Mouse (Mus musculus): ENCODE measurements around the gene March2. TPM values are rescaled to one million over a fixed set of nuclear protein-coding genes. Genes with fewer than 3 reads are reported as not detected.

March2 gene
- polyA plus RNA-seq, 1 experiment from 2014 or later, result 39.4 TPM

DNA sequence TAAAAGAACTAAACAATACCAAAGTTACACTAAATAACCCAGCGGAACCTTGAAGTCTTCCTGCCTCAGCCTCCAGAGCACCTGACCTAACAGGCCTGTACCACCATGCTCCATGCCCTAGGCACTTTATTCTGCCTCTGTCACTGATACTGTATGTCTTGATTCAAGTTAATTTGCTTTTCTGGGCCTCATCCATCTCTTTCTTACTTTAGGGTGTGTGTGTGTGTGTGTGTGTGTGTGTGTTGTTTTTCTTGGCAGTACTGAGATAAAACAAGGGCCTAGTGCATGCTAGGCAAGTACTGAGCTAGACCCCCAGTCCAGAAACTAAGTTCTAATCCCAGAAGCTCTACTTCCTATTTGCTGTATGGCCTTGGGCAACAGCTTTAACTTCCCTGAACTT lies 1.2 kb downstream of the March2 start:
- Histone ChIP-seq H3K4me2 (0 out of 2 replicates have a peak overlapping the region, but pooled peaks have one; percentile 76), H3K9ac (replicated peaks) (no peak overlapping the region), H3K27ac (no peak overlapping the region), H3K9me3 (no peaks in the 10 kb centered on the region), H3K27me3 (no peaks in the 10 kb centered on the region), H3K4me3 (replicated peaks) (0 out of 2 replicates have a peak overlapping the region, but pooled peaks have one; percentile 9), H3K4me1 (replicated peaks) (peaks cover 4% of the 10 kb centered on the region; the same call in 1 of the 2 replicates), H3K36me3 (no peaks in the 10 kb centered on the region)
- WGBS, result 100% methylated on average over 1 of the region's 1 CpGs
- ATAC-seq (ENCODE audit: insufficient number of reproducible peaks, insufficient read depth, low FRiP score, low TSS enrichment, low read depth), result no peak

- Histone ChIP-seq H3K27ac (no peak overlapping the region), H3K9ac (replicated peaks) (no peak overlapping the region), H3K36me3 (peaks cover 3% of the 10 kb centered on the region; the same call in 1 of the 2 replicates), H3K27me3 (no peaks in the 10 kb centered on the region), H3K4me2 (no peak overlapping the region), H3K4me1 (replicated peaks) (peaks cover 4% of the 10 kb centered on the region; the same call in 1 of the 2 replicates), H3K4me3 (replicated peaks) (no peak overlapping the region), H3K9me3 (0 out of 2 replicates have a peak, but pooled peaks cover 3% of the 10 kb centered on the region)
- 90% methylated on average over 1 of the region's 1 CpGs for WGBS
- ATAC-seq (ENCODE audit: insufficient number of reproducible peaks, insufficient read depth, low FRiP score, low TSS enrichment, low read depth), result no peak
Observed at GRCm38 (mm10) chr17:33714779-33715178, 3.7 kb downstream of the March2 start.

DNA sequence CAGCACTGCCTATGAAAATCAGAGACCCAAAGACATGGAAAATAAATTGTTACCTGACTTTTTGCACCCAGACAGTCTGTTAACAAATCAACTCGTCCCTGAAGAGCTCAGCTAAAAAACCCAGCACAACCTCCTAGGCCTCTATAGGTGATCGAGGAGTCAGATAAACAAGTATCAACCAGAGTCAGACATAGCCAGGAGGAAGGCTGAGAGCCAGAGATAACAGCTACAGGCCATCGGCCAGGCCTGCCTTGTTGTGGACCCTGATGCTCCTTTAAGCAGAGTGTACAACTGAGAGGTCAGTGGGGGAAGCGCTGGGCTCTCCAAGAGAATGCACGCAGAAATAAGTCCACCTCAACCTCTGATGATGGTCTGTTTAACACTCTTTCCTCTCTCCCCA lies 5.2 kb downstream of the March2 start:
- ATAC-seq (ENCODE audit: insufficient number of reproducible peaks, insufficient read depth, low FRiP score, low TSS enrichment, low read depth), result no peak
- H3K4me2 ChIP-seq, result no peak overlapping the region

GRCm38 (mm10) chr17:33709834-33710233 lies 8.6 kb downstream of the March2 start:
- no peak overlapping the region for H3K27ac ChIP-seq
- no peak overlapping the region for H3K4me2 ChIP-seq
- H3K9me3 ChIP-seq, result 0 out of 2 replicates have a peak, but pooled peaks cover 3% of the 10 kb centered on the region
- no peaks in the 10 kb centered on the region for H3K27me3 ChIP-seq
- no peaks in the 10 kb centered on the region for H3K4me1 ChIP-seq (replicated peaks)
- ATAC-seq (ENCODE audit: insufficient number of reproducible peaks, insufficient read depth, low FRiP score, low TSS enrichment, low read depth), result no peak
- H3K9ac ChIP-seq (replicated peaks), result no peak overlapping the region
- H3K36me3 ChIP-seq, result peaks cover 43% of the 10 kb centered on the region
- 86% methylated on average over 3 of the region's 3 CpGs for WGBS
- H3K4me3 ChIP-seq (replicated peaks), result no peak overlapping the region

More for the DNA sequence above, 5.2 kb downstream of the March2 start:
- 81% methylated on average over 5 of the region's 5 CpGs for WGBS
- Histone ChIP-seq H3K27me3 (no peaks in the 10 kb centered on the region), H3K9me3 (0 out of 2 replicates have a peak, but pooled peaks cover 3% of the 10 kb centered on the region), H3K27ac (no peak overlapping the region), H3K36me3 (peaks cover 17% of the 10 kb centered on the region), H3K4me3 (replicated peaks) (no peak overlapping the region), H3K4me1 (replicated peaks) (peaks cover 4% of the 10 kb centered on the region; the same call in 1 of the 2 replicates), H3K9ac (replicated peaks) (no peak overlapping the region)

GRCm38 (mm10) chr17:33703091-33703490 lies 15.4 kb downstream of the March2 start:
- H3K4me2 ChIP-seq, result no peak overlapping the region
- no peak overlapping the region for H3K9ac ChIP-seq (replicated peaks)
- no peak for ATAC-seq (ENCODE audit: insufficient number of reproducible peaks, insufficient read depth, low FRiP score, low TSS enrichment, low read depth)
- no peak overlapping the region for H3K4me3 ChIP-seq (replicated peaks)
- H3K4me1 ChIP-seq (replicated peaks), result no peaks in the 10 kb centered on the region
- peaks cover 49% of the 10 kb centered on the region for H3K36me3 ChIP-seq
- H3K27ac ChIP-seq, result no peak overlapping the region
- WGBS, result 85% methylated on average over 9 of the region's 9 CpGs
- H3K9me3 ChIP-seq, result no peaks in the 10 kb centered on the region
- no peaks in the 10 kb centered on the region for H3K27me3 ChIP-seq

- H3K27me3 ChIP-seq, result no peaks in the 10 kb centered on the region
- no peaks in the 10 kb centered on the region for H3K9me3 ChIP-seq
- no peak overlapping the region for H3K27ac ChIP-seq
- no peak overlapping the region for H3K9ac ChIP-seq (replicated peaks)
- peaks cover 51% of the 10 kb centered on the region for H3K36me3 ChIP-seq
- no peak overlapping the region for H3K4me2 ChIP-seq
- H3K4me3 ChIP-seq (replicated peaks), result no peak overlapping the region
- ATAC-seq (ENCODE audit: insufficient number of reproducible peaks, insufficient read depth, low FRiP score, low TSS enrichment, low read depth), result no peak
- 77% methylated on average over 1 of the region's 1 CpGs for WGBS
- no peaks in the 10 kb centered on the region for H3K4me1 ChIP-seq (replicated peaks)
Observed at GRCm38 (mm10) chr17:33702178-33702577, 16.3 kb downstream of the March2 start.

DNA sequence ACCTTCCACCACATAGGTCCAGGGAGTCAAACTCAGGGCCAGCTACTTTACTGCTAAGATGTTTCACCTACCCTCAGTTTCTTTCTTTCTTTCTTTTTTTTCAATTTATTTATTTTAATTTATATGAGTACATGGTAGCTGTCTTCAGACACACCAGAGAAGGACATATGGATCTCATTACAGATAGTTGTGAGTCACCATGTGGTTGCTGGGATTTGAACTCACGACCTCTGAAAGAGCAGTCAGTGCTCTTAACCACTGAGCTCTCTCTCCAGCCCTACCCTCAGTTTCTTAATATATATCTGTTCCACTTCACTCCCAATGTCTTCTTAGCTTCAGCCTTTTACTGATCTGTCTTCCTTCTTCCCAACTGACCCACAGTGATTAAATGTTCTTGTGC lies 23.0 kb downstream of the March2 start:
- no peak for ATAC-seq (ENCODE audit: insufficient number of reproducible peaks, insufficient read depth, low FRiP score, low TSS enrichment, low read depth)
- H3K4me2 ChIP-seq, result no peak overlapping the region
- 72% methylated on average over 1 of the region's 1 CpGs for WGBS
- peaks cover 54% of the 10 kb centered on the region for H3K36me3 ChIP-seq
- H3K27ac ChIP-seq, result no peak overlapping the region
- H3K9me3 ChIP-seq, result no peaks in the 10 kb centered on the region
- no peaks in the 10 kb centered on the region for H3K4me1 ChIP-seq (replicated peaks)
- no peak overlapping the region for H3K4me3 ChIP-seq (replicated peaks)
- H3K27me3 ChIP-seq, result no peaks in the 10 kb centered on the region
- H3K9ac ChIP-seq (replicated peaks), result no peak overlapping the region

DNA sequence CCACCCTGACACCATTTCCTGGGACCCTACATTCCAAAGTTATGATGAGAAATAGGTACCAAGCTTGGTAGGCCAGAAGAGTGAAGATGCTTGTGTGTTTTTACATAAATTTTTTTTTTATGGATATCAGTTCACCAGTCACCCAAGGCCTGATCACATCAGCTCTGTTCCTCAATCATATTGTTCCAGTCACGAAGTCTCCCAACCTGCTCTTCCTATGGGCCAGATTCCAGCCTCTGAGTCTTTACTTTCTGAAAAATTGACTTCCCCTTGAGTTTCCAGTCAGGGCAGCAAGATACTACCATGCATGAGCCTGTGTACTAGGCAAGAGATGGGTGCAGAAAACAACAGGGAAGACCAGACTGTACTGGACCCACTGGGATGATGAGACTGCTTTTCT lies 31.7 kb downstream of the March2 start, which contains the start of gene Hnrnpm:
TSS of gene Hnrnpm (minus strand) at position 101 of the 400 bp plus-strand sequence.
- Histone ChIP-seq H3K9me3 (no peaks in the 10 kb centered on the region), H3K9ac (replicated peaks) (0 out of 2 replicates have a peak within 1 kb of the TSS, but pooled peaks have one; percentile 99), H3K4me2 (peak within 1 kb of the TSS; percentile 92), H3K4me1 (replicated peaks) (peaks cover 27% of the 10 kb centered on the region), H3K27me3 (no peaks in the 10 kb centered on the region), H3K36me3 (peaks cover 25% of the 10 kb centered on the region), H3K27ac (peak within 1 kb of the TSS; percentile 95; the same call in 1 of the 2 replicates), H3K4me3 (replicated peaks) (peak within 1 kb of the TSS; percentile 89)
- no peak for ATAC-seq (ENCODE audit: insufficient number of reproducible peaks, insufficient read depth, low FRiP score, low TSS enrichment, low read depth)
- WGBS, result 86% methylated on average over 1 of the region's 1 CpGs

DNA sequence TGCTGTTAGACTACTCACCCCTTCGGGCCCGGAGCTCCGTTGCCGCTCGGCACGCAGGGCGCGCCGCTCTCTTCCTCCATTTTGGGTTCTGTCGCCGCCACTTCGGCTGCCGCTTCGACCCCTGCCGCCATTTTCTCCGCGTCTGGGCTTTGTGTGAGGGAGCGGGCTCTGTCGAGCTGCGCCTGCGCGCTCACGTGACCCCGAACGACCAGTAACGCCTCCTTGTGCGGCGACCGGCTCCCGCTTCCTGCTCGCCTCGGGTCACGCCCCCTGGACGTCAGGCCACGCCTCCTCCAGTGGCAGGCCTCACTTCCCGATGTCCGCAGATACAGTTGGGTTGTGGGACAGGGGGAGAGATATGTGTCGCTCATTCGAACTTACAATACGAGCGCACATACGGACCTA lies 33.2 kb downstream of the March2 start:
- peak; percentile 92 for ATAC-seq (ENCODE audit: insufficient number of reproducible peaks, insufficient read depth, low FRiP score, low TSS enrichment, low read depth)
- Histone ChIP-seq H3K36me3 (peaks cover 16% of the 10 kb centered on the region), H3K4me2 (peak overlapping the region; percentile 92), H3K27me3 (no peaks in the 10 kb centered on the region), H3K4me1 (replicated peaks) (peaks cover 38% of the 10 kb centered on the region), H3K9me3 (no peaks in the 10 kb centered on the region), H3K9ac (replicated peaks) (peak overlapping the region; percentile 99), H3K27ac (peak overlapping the region; percentile 95), H3K4me3 (replicated peaks) (peak overlapping the region; percentile 89)
- WGBS, result under 1% methylated on average over 42 of the region's 42 CpGs

GRCm38 (mm10) chr17:33684671-33685231 lies 33.7 kb downstream of the March2 start:
- peak overlapping the region; percentile 92 for H3K4me2 ChIP-seq
- no peaks in the 10 kb centered on the region for H3K9me3 ChIP-seq

DNA sequence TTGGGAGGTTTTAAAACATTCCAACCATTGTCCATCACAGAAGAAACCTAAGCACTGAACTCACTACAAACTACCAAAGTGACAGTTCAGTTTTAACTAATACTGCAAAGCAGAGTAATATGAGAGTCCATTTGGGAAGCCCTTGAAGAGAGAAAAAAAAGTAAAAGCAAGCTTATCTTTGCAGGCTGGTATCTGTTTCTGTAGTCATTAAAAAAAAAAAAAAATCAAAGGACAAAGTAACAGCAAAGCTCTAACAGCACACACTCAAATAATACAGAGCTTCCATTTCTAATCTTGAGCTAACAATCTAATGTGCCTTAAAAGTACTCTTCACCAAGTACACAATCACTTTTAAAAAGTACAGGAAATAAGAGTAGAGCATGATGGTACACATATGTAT lies 36.7 kb downstream of the March2 start:
- Histone ChIP-seq H3K36me3 (peaks cover 31% of the 10 kb centered on the region), H3K27ac (no peak overlapping the region), H3K9ac (replicated peaks) (no peak overlapping the region), H3K4me2 (peak overlapping the region; percentile 92), H3K4me3 (replicated peaks) (no peak overlapping the region), H3K9me3 (no peaks in the 10 kb centered on the region), H3K4me1 (replicated peaks) (peaks cover 47% of the 10 kb centered on the region), H3K27me3 (no peaks in the 10 kb centered on the region)
- no peak for ATAC-seq (ENCODE audit: insufficient number of reproducible peaks, insufficient read depth, low FRiP score, low TSS enrichment, low read depth)

More at GRCm38 (mm10) chr17:33684671-33685231, 33.7 kb downstream of the March2 start:
- WGBS, result under 1% methylated on average over 44 of the region's 44 CpGs
- Histone ChIP-seq H3K27me3 (no peaks in the 10 kb centered on the region), H3K27ac (peak overlapping the region; percentile 95), H3K9ac (replicated peaks) (peak overlapping the region; percentile 99), H3K4me1 (replicated peaks) (peaks cover 38% of the 10 kb centered on the region), H3K36me3 (peaks cover 16% of the 10 kb centered on the region), H3K4me3 (replicated peaks) (peak overlapping the region; percentile 89)
- peak; percentile 77 for ATAC-seq (ENCODE audit: insufficient number of reproducible peaks, insufficient read depth, low FRiP score, low TSS enrichment, low read depth)

GRCm38 (mm10) chr17:33678771-33679170 lies 39.7 kb downstream of the March2 start:
- Histone ChIP-seq H3K27ac (no peak overlapping the region), H3K36me3 (peaks cover 48% of the 10 kb centered on the region), H3K4me3 (replicated peaks) (no peak overlapping the region), H3K9me3 (no peaks in the 10 kb centered on the region), H3K27me3 (no peaks in the 10 kb centered on the region), H3K9ac (replicated peaks) (no peak overlapping the region), H3K4me2 (no peak overlapping the region), H3K4me1 (replicated peaks) (peaks cover 47% of the 10 kb centered on the region)
- ATAC-seq (ENCODE audit: insufficient number of reproducible peaks, insufficient read depth, low FRiP score, low TSS enrichment, low read depth), result no peak

Data from limb, embryonic 12.5 days (tissue).